Mouse (Mus musculus) thymus, postnatal 10 days (tissue): ENCODE measurements around the gene Usp21.

ENCODE experiments used
- DNase-seq, 2 experiments: peaks; one replicate each; pipeline ENCODE4 v3.0.0; 2021; ENCODE audit warnings: low spot score in 2 of 2

Usp21 gene

GRCm38 (mm10) chr1:171284491-171284890 is 3.3 kb downstream of the Usp21 start:
- no peak for DNase-seq

GRCm38 (mm10) chr1:171283188-171284160 is 4.3 kb downstream of the Usp21 start:
- DNase-seq, result no peak

- DNase-seq, result no peak
Observed at GRCm38 (mm10) chr1:171282086-171282805, 5.5 kb downstream of the Usp21 start.

GRCm38 (mm10) chr1:171281528-171281923 is 6.3 kb downstream of the Usp21 start:
- peak; percentile 66 to 81 for DNase-seq

- DNase-seq, result peak; percentile 87 to 90
Observed at GRCm38 (mm10) chr1:171280916-171281527, 6.8 kb downstream of the Usp21 start, which contains the start of gene Ppox. Ppox (minus strand) TSS chr1:171281186.

GRCm38 (mm10) chr1:171280250-171280915 is 7.4 kb downstream of the Usp21 start:
- no peak for DNase-seq

GRCm38 (mm10) chr1:171279721-171280120 is 8.1 kb downstream of the Usp21 start:
- DNase-seq, result no peak

- no peak for DNase-seq
Observed at GRCm38 (mm10) chr1:171279012-171279705, 8.6 kb downstream of the Usp21 start.

GRCm38 (mm10) chr1:171278436-171278835 is 9.4 kb downstream of the Usp21 start:
- DNase-seq, result no peak

GRCm38 (mm10) chr1:171277736-171278135 is 10.1 kb downstream of the Usp21 start:
- no peak for DNase-seq

GRCm38 (mm10) chr1:171276110-171276748 is 11.6 kb downstream of the Usp21 start:
- no peak for DNase-seq

- no peak for DNase-seq
Observed at GRCm38 (mm10) chr1:171275144-171275734, 12.6 kb downstream of the Usp21 start.

GRCm38 (mm10) chr1:171274171-171274570 is 13.6 kb downstream of the Usp21 start:
- DNase-seq, result no peak

GRCm38 (mm10) chr1:171272086-171272485 is 15.7 kb downstream of the Usp21 start:
- DNase-seq, result no peak

GRCm38 (mm10) chr1:171271622-171272021 is 16.2 kb downstream of the Usp21 start:
- DNase-seq, result no peak

- no peak for DNase-seq
Observed at GRCm38 (mm10) chr1:171271196-171271595, 16.6 kb downstream of the Usp21 start.

GRCm38 (mm10) chr1:171270573-171270900 is 17.3 kb downstream of the Usp21 start:
- peak; percentile 35 to 60 for DNase-seq

- peak; percentile 96 to 99 for DNase-seq
Observed at GRCm38 (mm10) chr1:171269848-171270572, 17.8 kb downstream of the Usp21 start, which contains the start of gene B4galt3. B4galt3 (plus strand) TSS chr1:171270328.

GRCm38 (mm10) chr1:171268341-171268740 is 19.4 kb downstream of the Usp21 start:
- no peak for DNase-seq
